Mouse (Mus musculus) heart, embryonic 12.5 days (tissue): ENCODE measurements at regions not wholly inside any gene's neighbourhood (a gene's known extent, or its start where the extent isn't known, plus 50 kb on each side); places are given as distances from the start of the nearest gene placed in this dataset.

Experiments used
- ATAC-seq: fragments of 200-750 bp; cut with Nextera tagmentation; 2 replicates; pipeline ENCODE4 v1.8.0; 2017; ENCODE audit warnings: moderate TSS enrichment, moderate library complexity; ENCODE audit not compliant: insufficient number of reproducible peaks, low FRiP score
- H3K27ac ChIP-seq: fragments of 300-500 bp; sonication (generic); 2 replicates; pipeline ENCODE4 v1.5.1; 2016; ENCODE audit warnings: mild to moderate bottlenecking, moderate library complexity; ENCODE audit not compliant: poor library complexity, severe bottlenecking
- H3K27me3 ChIP-seq: fragments of 300-500 bp; sonication (generic); replicated peaks from 2 replicates; pipeline ENCODE4 v1.6.1; 2016; ENCODE audit warnings: mild to moderate bottlenecking, moderate library complexity
- H3K36me3 ChIP-seq: fragments of 300-500 bp; sonication (generic); 2 replicates; pipeline ENCODE4 v1.6.1; 2016; ENCODE audit warnings: mild to moderate bottlenecking, moderate library complexity
- H3K4me1 ChIP-seq: fragments of 300-500 bp; sonication (generic); replicated peaks from 2 replicates; pipeline ENCODE4 v1.6.1; 2016; ENCODE audit warnings: mild to moderate bottlenecking
- H3K4me2 ChIP-seq: fragments of 300-500 bp; sonication (generic); 2 replicates; pipeline ENCODE4 v1.6.1; 2016; ENCODE audit warnings: mild to moderate bottlenecking, moderate library complexity
- H3K4me3 ChIP-seq: fragments of 300-500 bp; sonication (generic); 2 replicates; pipeline ENCODE4 v1.5.1; 2016; ENCODE audit warnings: mild to moderate bottlenecking
- H3K9ac ChIP-seq: fragments of 300-500 bp; sonication (generic); 2 replicates; pipeline ENCODE4 v1.6.1; 2016; ENCODE audit warnings: mild to moderate bottlenecking, moderate library complexity
- H3K9me3 ChIP-seq: fragments of 300-500 bp; sonication (generic); replicated peaks from 2 replicates; pipeline ENCODE4 v1.6.1; 2016; ENCODE audit warnings: mild to moderate bottlenecking, moderate library complexity
- WGBS: fragments of 180-500 bp; shearing (Covaris S2); methylation state at CpG from one replicate; pipeline ENCODE4 v1.1.7; 2016; 5-methylcytosine and 5-hydroxymethylcytosine counted together

DNA sequence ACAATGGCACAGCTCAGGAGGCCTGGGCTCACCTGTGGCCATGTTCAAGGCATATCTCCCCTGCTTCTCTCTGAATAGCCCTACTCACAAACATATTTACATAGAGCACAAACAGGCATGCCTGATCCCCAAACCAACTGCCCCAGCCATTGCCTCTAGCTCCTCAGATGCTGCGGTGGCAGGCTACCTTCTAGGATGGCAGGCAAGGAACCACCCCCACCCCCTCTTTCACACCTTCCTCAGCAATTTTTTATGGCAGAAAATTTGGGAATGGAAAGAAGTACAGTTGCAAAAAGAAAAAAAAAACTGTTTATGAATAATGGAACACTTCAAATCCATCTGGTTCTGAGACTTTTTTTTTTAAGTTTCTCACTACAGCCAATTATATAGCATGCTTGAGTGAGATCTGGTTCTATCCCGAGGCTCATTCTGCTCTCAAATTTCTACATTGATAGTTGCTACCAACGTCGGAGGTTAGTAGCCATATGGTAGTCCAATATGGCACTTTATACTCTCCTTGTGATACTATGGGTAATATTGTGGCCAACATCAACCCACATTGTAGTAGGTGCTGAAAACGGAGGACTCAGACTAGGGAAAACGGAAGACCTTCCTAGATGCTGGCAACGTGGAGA, 136.8 kb upstream of the Gm10295 start:
- no peak overlapping the region for H3K27ac ChIP-seq
- H3K27me3 ChIP-seq: no peaks in the 10 kb centered on the region
- no peak overlapping the region for H3K4me3 ChIP-seq
- no peaks in the 10 kb centered on the region for H3K36me3 ChIP-seq
- no peaks in the 10 kb centered on the region for H3K9me3 ChIP-seq
- H3K4me1 ChIP-seq: no peaks in the 10 kb centered on the region
- WGBS: 81% methylated on average over 7 of the region's 7 CpGs
- H3K9ac ChIP-seq: no peak overlapping the region
- H3K4me2 ChIP-seq: no peak overlapping the region
- ATAC-seq: no peak

DNA sequence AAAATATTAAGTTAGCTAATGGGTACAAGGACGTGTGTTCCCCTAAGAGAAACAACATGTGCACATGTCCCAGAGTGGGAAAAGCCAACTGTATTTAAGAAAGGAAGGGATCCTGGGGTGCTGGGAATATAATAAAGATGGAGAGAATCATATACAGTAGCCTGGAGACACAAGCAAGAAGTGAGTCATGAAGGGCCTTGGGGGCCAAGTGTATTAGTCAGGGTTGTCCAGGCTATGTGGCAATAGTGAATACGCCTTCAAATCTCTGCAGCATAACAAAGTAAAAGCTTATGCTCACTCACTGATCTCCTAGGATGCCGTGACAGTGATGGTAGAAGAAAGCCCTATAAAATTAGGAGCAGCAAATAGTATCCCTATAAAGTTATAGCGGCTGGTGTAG, 124.1 kb upstream of the Gm10295 start:
- ATAC-seq: no peak
- no peak overlapping the region for H3K27ac ChIP-seq
- H3K9ac ChIP-seq: no peak overlapping the region
- no peak overlapping the region for H3K4me3 ChIP-seq
- no peaks in the 10 kb centered on the region for H3K36me3 ChIP-seq
- 83% methylated on average over 4 of the region's 4 CpGs for WGBS
- no peaks in the 10 kb centered on the region for H3K27me3 ChIP-seq
- no peaks in the 10 kb centered on the region for H3K9me3 ChIP-seq
- H3K4me2 ChIP-seq: no peak overlapping the region
- H3K4me1 ChIP-seq: peaks cover 13% of the 10 kb centered on the region

DNA sequence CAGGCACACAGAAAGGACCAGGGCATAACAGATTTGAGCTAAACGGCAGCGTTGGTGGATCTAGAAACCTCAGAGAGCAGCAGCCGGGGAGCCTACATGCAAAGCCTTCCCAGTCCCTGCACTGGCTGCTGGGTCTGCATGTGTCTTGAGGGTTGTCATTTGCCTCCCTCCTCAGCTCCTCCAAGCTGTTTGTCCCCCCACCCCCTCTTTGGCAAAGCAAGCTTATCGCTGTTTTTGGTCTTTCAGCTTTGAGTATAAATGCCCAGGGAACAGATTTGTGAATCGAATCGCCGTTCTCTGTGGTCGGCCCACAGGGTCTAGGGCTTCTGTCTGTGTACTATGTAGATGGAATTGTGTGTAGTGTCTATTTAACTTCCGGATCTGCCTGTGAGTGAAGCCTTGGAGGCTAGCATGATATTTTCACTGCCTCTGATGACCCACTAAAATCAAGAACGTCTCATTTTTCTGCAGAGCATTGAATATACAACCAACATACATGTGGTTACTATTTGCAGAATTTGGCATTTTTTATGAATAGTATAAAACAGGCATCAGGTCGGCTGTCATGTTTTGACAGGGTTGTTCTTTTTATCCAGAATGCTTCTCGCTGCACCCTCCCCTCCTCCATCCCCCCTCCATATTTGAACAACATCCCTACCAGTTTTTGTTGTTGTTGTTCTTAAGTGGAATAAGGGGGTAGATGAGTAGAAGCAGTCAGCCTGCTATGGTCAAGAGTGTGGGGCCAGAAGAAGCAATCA, 121.3 kb upstream of the Gm10295 start:
- 61% methylated on average over 12 of the region's 12 CpGs for WGBS
- H3K4me2 ChIP-seq: peak overlapping the region; percentile 54
- no peak overlapping the region for H3K9ac ChIP-seq

DNA sequence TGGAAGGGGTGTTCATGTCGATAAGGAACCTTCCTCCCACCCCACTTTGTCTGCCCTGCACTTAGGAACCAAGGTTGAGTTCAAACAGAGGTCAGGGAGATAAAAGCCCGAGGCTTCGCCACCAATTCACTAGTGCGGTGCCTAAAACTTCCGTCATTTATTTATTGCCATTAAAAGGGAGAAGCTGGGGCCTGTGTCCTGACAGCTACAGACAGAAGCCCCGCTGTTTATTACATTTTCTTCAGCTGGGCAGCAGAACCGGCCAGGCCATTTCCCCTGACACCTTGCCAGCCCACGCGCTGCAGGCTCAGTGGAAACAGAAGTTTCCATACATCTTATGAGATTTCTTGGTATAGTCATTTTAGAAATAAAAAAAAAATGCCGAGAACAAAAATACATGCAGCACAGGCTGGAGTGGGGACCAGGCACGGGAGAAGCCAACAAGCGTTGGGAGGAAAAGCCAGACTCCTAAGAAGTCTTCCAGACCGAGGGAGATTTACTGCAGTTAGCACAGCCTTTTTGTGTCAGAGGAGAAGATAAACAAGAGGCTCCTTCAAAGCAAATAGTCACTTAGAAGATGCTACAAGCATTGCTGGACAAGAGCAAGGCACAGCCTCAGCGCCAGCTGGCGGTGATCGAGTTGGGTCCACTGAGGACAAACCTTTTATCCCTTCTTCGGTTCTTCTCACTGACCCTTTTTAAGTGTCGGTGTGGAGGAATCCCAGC, 120.5 kb upstream of the Gm10295 start:
- no peaks in the 10 kb centered on the region for H3K27me3 ChIP-seq
- H3K4me1 ChIP-seq: peaks cover 13% of the 10 kb centered on the region
- ATAC-seq: peak; percentile 45; the same call in 1 of the 2 replicates
- H3K4me3 ChIP-seq: peak overlapping the region; percentile 15
- H3K9ac ChIP-seq: no peak overlapping the region
- WGBS: 16% methylated on average over 18 of the region's 18 CpGs
- H3K36me3 ChIP-seq: no peaks in the 10 kb centered on the region
- H3K4me2 ChIP-seq: peak overlapping the region; percentile 54
- no peaks in the 10 kb centered on the region for H3K9me3 ChIP-seq
- peak overlapping the region; percentile 47 for H3K27ac ChIP-seq

More for the DNA sequence above, 121.3 kb upstream of the Gm10295 start:
- Histone ChIP-seq H3K36me3 (no peaks in the 10 kb centered on the region), H3K27ac (peak overlapping the region; percentile 47), H3K4me1 (peaks cover 13% of the 10 kb centered on the region), H3K9me3 (no peaks in the 10 kb centered on the region), H3K4me3 (no peak overlapping the region), H3K27me3 (no peaks in the 10 kb centered on the region)
- no peak for ATAC-seq

DNA sequence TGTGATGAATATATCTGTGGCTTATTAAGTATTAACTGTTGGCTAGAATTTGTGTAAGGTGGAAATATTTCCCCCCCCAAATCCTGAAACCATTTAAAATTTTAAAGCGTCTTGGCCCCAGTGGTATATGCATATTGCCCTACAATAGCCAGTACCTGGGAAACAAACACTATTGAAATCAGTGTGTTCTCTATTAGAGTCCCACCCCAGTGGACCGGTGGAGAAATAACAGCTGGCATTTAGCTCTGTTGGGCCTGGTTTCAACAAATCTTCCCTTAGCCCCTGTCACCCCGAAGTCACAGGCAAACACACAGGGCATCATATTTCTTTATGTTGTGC, 120.0 kb upstream of the Gm10295 start:
- H3K9ac ChIP-seq: no peak overlapping the region
- no peaks in the 10 kb centered on the region for H3K9me3 ChIP-seq
- WGBS: 25% methylated on average over 3 of the region's 3 CpGs
- no peaks in the 10 kb centered on the region for H3K36me3 ChIP-seq
- peak overlapping the region; percentile 15 for H3K4me3 ChIP-seq
- H3K27ac ChIP-seq: peak overlapping the region; percentile 47
- no peak for ATAC-seq
- peak overlapping the region; percentile 54 for H3K4me2 ChIP-seq
- no peaks in the 10 kb centered on the region for H3K27me3 ChIP-seq
- H3K4me1 ChIP-seq: peaks cover 13% of the 10 kb centered on the region

DNA sequence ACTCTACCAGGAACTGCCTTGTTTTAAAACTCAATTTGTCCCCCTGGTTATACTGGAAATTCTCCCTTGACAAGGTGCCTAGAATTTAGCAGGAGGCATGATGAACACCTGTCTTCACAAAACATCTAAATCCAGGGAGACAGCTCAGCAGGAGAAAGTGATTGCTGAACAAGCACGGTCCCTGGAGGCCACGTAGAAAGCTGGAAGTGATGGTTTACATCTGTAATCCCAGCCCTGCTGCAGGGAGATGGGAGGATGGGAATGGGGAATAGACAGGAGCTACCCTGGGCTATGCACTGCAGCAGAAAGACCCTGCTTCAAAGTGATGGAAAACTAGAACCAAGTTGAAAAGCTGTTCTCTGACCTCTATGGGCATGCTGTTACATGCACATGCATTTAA, 119.1 kb upstream of the Gm10295 start:
- no peaks in the 10 kb centered on the region for H3K36me3 ChIP-seq
- no peak overlapping the region for H3K4me3 ChIP-seq
- no peak for ATAC-seq
- 48% methylated on average over 2 of the region's 2 CpGs for WGBS
- no peak overlapping the region for H3K9ac ChIP-seq
- H3K27ac ChIP-seq: no peak overlapping the region
- peaks cover 13% of the 10 kb centered on the region for H3K4me1 ChIP-seq
- no peaks in the 10 kb centered on the region for H3K9me3 ChIP-seq
- H3K4me2 ChIP-seq: no peak overlapping the region
- H3K27me3 ChIP-seq: no peaks in the 10 kb centered on the region

DNA sequence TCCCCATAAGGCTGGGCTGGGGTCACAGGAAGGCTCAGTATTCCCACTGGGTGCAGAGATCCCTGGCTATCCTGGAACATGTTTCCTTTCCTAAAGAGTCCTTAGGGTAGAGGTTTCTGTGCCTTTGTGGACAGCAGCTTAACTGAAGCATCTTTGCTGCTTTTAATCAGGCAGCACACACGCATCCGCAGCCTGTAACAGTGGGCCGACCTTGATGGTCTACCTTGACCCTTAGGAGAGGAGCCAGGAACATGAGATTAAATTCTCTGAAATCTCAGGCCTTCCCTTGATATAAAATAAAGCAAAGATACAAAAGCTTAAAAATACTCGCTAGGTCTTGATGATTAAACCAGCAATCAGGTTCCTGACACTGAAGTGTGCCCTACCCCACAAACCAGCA, 118.7 kb upstream of the Gm10295 start:
- no peak for ATAC-seq
- H3K9ac ChIP-seq: no peak overlapping the region
- no peaks in the 10 kb centered on the region for H3K27me3 ChIP-seq
- no peak overlapping the region for H3K4me2 ChIP-seq
- H3K4me1 ChIP-seq: peaks cover 13% of the 10 kb centered on the region
- H3K4me3 ChIP-seq: no peak overlapping the region
- H3K36me3 ChIP-seq: no peaks in the 10 kb centered on the region
- 77% methylated on average over 4 of the region's 4 CpGs for WGBS
- H3K27ac ChIP-seq: no peak overlapping the region
- H3K9me3 ChIP-seq: no peaks in the 10 kb centered on the region

DNA sequence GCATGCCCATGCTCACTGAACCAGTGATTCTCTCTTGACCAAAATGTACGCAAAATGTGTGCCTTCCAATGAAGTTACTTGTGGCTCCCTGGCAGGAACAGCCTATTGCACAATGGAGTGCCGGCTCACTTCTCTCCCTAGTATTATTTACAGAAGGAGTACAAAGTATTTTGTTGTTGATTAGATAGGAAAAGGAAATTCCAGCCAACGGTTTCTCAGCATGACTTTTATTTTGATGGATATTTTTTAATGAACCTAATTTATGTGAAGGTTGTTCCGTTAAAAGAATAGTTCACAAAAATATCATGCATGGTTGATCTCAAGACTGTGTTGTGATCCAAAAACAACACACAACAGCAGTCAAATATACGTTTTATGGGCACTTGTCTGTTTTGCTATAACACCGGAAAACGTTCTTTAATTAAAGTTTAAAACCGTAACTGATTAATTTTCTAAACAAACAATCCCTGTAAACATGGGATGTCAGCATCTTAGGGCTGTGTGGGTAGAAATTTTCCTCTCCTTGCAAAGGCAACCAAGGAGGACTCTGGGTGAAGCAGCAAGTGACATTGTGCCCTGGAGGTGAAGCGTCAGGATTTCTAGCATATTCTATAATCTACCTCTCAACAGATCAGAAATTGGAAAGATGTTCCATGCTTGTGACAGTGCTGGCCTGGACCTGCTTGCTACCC, 116.3 kb upstream of the Gm10295 start:
- Histone ChIP-seq H3K4me2 (no peak overlapping the region), H3K9ac (no peak overlapping the region), H3K27ac (no peak overlapping the region), H3K36me3 (no peaks in the 10 kb centered on the region), H3K9me3 (no peaks in the 10 kb centered on the region), H3K4me3 (no peak overlapping the region), H3K27me3 (no peaks in the 10 kb centered on the region), H3K4me1 (peaks cover 17% of the 10 kb centered on the region)
- ATAC-seq: no peak
- 58% methylated on average over 9 of the region's 9 CpGs for WGBS

DNA sequence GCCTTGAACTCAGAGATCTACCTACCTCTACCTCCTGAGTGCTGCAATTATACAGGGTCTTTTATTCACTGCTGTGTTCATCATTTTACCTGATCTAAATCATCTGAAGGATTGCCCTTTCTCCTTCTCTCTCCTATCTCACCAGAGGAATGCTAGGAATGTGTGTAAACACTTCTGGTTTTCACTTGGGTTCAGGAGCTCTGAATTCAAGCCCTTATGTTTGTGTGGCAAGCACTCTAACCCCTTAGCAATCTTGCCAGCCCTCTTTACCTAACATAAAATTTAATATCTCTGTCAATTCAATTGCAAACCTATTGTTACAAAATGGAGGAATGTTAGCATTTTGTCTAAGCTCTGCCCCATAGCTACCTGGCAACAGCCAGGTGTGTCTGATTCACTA, 112.8 kb upstream of the Gm10295 start:
- no peak overlapping the region for H3K4me3 ChIP-seq
- no peak for ATAC-seq
- 0 out of 2 replicates have a peak, but pooled peaks cover 2% of the 10 kb centered on the region for H3K9me3 ChIP-seq
- H3K27ac ChIP-seq: no peak overlapping the region
- H3K4me2 ChIP-seq: no peak overlapping the region
- H3K36me3 ChIP-seq: no peaks in the 10 kb centered on the region
- 0 out of 2 replicates have a peak, but pooled peaks cover 5% of the 10 kb centered on the region for H3K4me1 ChIP-seq
- H3K27me3 ChIP-seq: no peaks in the 10 kb centered on the region
- no peak overlapping the region for H3K9ac ChIP-seq

DNA sequence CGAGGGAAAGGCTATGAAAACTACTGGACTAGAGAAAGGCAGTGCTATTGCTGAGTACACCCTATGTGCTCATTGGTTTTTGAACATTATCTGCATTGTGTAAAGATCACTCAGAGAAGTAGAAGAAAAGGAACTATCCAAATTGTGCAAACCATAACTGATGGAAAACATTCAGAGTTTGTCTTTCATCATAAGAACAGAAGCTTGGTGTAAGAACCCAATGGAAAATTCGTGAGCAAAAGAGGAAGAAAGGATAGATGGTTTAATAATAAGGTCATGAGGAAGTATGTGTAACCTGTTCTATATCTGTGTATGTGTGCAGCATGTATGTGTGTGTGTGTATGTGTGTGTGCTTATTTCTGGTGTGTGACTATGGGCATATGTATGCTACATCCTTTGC, 112.3 kb upstream of the Gm10295 start:
- Histone ChIP-seq H3K27me3 (no peaks in the 10 kb centered on the region), H3K4me2 (no peak overlapping the region), H3K9me3 (0 out of 2 replicates have a peak, but pooled peaks cover 2% of the 10 kb centered on the region), H3K4me1 (0 out of 2 replicates have a peak, but pooled peaks cover 5% of the 10 kb centered on the region), H3K9ac (no peak overlapping the region), H3K36me3 (no peaks in the 10 kb centered on the region), H3K4me3 (no peak overlapping the region), H3K27ac (no peak overlapping the region)
- no peak for ATAC-seq
- WGBS: 75% methylated on average over 2 of the region's 2 CpGs

DNA sequence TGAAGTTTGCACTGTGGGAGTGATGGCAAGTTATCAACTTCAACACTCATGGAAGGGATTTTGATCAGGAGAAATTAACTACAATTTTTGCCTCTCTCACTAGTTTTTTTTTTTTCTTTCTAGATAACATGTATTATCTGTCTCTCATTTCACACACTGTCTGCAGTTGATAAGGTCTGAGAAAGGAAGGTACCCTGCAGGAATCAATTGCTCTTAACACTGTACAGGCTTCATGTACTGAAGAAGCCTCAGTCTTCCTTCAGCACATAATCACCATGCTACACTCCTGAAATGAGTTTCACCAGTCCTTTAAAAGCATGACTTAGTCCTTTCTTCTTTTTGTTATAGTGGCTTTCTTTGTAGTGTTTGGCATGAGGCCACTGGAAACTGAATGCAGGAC, 108.5 kb upstream of the Gm10295 start:
- no peak overlapping the region for H3K4me2 ChIP-seq
- H3K9ac ChIP-seq: no peak overlapping the region
- H3K36me3 ChIP-seq: no peaks in the 10 kb centered on the region
- no peak overlapping the region for H3K27ac ChIP-seq
- H3K4me1 ChIP-seq: 0 out of 2 replicates have a peak, but pooled peaks cover 5% of the 10 kb centered on the region
- H3K4me3 ChIP-seq: no peak overlapping the region
- ATAC-seq: no peak
- 0 out of 2 replicates have a peak, but pooled peaks cover 2% of the 10 kb centered on the region for H3K9me3 ChIP-seq
- no peaks in the 10 kb centered on the region for H3K27me3 ChIP-seq
